Mouse (Mus musculus) mouse embryonic stem cell (cell line): ENCODE data around the gene Wwox.

Source experiments
- in situ Hi-C, 2 experiments: fragments of 300-500 bp; cut with MboI; formaldehyde crosslinking; loops; 1 replicate in 1 of 2; 3 replicates in 1 of 2; pipeline ENCODE4 v1.14.3; 2019 to 2020; ENCODE audit warnings: low sequenced_read_pairs in 2 of 2, low pct_unique_long_range_greater_than_20kb in 1 of 2, mixed read lengths in 1 of 2; ENCODE audit not compliant: unreplicated experiment in 1 of 2

Wwox gene

GRCm38 (mm10) chr8:114985996-114986395 is 546.5 kb downstream of the Wwox start:
- in situ Hi-C loops, result no loop called here

- in situ Hi-C loops, result no loop called here
Measured at GRCm38 (mm10) chr8:114986971-114987370, 547.5 kb downstream of the Wwox start.

DNA sequence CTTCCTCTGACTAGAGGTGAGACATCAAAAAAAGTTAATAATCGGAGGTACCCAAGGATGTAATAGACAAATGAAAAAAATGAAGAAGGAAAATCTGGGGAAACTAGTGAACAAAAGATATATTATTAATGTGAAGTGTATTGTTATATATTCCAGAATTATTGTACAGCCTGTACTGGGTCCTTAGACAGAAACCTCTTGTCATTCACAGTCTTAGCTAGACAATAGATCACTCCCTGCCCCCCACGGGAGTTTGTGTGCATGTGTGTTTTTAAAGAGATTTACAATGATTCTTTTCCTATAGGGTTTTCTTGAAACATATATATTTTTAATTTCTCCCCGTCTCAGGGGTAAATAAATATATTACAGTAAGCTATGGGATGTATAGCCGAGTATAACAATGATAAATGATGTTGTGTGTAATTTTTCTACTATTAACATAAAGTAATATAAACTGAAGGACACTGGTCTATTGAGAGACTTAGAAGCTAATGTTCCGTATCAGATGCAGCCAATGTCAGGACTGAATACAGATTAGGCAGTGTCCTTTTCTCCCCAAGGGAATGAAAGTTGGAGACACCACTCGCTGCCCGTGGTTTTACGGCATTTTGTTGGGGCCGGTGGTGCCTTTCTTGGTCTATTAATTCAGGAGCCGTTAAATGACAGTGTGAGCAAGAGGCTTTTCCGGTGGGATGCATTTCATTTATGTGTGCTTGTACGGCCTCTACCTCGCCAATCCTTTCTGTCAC is 551.6 kb downstream of the Wwox start:
- in situ Hi-C loops, result no loop called here

DNA sequence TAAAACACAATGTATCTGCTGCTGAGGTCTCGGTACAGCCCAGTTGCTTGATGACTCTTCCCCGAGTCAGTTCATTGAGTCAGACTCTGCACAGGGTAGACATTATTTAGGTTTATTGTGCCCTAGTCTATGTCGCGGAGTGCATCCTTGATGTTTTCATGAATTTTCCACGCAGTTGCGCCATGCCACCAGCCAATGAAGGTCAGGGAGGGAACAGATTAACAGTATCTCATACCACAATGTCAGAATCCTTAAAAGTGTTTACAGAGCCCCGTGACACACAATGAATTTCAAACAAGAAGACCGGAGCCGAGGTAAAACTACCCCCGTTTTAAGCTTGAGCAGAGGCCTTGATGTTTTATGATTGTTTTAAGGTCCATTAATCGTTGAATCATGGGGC is 561.3 kb downstream of the Wwox start:
- in situ Hi-C loops, result no loop called here

DNA sequence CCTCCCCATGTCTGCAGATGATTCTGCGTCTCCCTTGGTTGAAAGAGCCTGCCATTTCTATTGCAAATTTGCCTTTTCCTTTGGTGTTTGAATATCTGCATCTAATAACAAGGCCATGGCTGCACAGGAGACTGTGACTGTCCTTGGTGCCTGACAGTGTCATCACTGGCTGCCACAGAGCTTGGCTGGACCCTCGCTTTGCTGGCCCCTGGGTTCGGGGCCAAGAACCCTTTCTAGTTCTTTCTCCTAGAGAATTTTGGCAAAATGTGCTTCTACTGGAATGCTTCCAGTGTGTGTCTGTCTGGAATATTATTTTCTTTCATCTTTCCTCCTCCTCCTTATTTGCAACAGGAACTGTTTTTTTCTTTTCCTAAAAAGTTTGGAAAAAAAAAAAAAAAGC is 565.6 kb downstream of the Wwox start:
- in situ Hi-C loops, result no loop called here

DNA sequence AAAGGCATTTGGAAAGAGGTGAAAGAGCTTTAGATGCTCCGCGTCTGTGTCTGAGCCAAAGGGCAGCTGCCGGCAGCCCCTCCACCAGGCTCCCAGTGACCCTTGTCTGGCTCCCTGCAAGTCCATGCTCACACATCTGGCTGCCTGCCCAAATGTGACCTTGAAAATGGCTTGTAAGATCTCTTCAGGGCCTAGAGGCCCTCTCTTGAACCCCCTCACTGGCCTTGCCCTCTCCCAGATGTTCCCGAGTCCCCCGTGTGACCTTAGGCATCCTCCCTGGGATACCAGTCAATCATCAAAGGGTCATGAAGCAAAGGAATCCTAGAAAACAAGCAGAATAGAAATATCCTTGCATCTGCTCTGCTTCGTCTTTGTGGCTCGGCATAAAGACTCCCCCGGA is 567.1 kb downstream of the Wwox start:
- in situ Hi-C loops, result no loop called here

DNA sequence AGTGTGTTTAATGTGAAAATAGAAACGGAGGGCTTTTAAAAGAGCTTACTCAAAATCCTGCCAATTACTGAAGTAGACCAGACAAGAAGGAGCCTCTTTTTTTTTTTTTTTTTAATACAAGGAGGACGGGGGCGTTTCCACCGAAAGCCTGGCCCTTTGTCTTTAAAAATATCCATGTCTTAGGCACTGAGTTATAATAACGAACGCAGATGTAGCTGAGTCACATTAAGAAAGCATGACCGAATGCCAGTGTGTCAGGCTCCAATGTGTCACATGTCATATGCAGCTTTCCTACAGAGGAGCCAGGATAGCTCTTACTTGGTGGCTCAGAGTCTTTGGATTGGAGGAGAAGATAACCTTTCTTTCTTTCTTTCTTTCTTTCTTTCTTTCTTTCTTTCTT is 567.8 kb downstream of the Wwox start:
- in situ Hi-C loops, result no loop called here

DNA sequence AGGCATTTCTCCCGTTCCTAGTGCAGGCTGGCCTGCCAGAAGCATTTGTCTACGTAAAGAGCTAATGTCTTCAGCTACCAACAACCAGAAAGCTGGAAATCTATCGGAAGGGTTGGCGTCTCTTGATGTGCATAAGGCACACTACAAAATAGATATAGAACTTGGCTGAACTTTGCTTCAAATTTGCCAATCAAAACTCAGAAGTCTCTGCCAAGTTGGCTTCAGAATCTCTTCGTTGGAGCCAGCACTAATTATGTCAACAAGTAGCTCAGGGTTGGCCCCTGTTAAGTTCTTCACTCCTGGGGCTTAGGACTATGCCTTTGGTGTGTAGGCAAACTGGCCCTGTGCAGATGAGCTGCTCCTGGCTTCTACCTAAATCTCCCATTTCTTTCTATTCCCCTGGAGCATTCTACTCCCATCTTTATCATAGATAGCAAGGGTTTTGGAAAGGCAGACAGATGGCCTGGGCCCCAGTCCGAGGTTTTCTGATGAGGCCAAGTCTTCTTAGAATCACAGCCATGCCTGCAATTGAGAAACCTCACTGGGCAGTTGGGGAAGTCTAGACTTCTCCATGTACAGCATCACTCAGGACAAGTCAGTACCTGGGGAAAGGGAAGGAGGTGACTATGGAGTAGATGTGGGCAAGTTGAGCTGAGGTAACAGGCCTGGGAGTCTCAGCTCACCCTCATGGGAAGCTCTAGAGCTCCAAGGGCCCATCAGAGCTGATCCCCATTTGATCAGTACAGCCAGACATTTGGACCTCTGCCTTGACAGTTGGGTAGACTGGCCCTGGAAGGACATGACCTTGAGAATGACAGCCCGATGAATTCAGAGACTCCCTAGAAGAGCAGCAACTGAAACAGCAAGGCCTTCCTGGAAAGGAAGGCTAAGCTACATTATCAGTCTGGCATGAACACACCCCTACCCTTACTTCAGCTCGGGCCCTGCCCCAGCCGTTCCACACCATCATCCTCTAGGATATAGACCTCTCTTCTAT is 569.5 kb downstream of the Wwox start:
- in situ Hi-C loops, result no loop called here

- in situ Hi-C loops, result no loop called here
Measured at GRCm38 (mm10) chr8:115009897-115010768, 570.7 kb downstream of the Wwox start.

- in situ Hi-C loops, result no loop called here
Measured at GRCm38 (mm10) chr8:115010769-115011073, 571.3 kb downstream of the Wwox start.

DNA sequence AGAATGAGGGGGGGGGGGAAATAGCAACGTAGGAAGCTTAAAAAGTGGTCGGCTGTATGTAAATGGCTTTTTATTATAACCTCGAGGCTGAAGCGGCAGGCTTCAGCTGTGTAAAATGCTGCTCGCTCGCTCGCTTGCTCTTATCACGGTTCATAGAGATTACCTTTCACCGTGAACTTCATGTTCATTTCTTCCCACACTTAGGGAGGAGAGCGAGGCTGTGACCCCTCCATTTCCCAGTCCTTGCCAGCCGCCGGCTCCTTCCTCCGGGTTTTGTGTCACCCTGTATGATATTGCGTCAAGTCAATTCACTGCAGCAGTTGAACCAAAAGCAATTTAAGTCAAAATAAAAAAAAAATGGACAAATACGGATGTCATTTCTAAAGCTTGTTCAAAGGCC is 580.2 kb downstream of the Wwox start:
- in situ Hi-C loops, result no loop called here

DNA sequence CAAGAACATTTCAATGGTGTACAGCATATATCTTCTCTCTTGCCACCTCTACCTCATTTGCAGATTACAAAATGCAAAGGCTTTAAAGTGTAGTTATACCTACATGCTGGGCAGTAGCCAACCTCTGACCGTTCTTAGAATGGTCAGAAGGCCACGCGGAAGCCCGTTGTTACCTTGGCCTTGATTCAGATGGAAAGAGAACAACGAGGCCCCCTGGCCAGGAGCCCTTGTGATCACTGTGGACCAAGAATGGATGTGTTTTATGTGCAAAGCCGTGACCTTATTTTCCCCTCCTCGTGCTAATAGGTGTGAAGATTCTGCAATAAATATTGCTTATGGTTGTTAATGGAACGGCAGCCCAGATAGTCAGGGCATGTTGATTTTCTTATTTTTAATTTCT is 582.3 kb downstream of the Wwox start:
- in situ Hi-C loops, result no loop called here

- in situ Hi-C loops, result no loop called here
Measured at GRCm38 (mm10) chr8:115024062-115024461, 584.6 kb downstream of the Wwox start.

GRCm38 (mm10) chr8:115025390-115026098 is 586.1 kb downstream of the Wwox start:
- in situ Hi-C loops, result no loop called here

DNA sequence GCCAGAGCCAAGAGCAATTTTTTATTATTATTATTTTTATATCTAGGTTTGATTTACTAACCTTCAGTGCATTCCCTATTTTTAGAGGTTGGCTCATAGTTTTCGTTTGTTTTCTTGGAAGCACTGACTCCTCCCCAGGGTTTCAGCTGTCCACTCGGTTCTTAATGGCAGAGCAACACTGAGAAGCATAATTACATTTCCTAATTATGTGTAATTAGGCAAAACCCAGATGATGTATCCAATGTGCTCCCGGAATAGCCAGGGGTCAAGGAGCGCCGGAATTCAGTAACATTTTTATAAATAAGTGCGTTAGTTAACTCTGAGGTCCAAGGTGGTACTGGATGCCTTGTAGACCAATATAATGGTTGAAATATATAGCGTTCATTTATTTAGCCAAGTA is 586.7 kb downstream of the Wwox start:
- in situ Hi-C loops, result no loop called here

DNA sequence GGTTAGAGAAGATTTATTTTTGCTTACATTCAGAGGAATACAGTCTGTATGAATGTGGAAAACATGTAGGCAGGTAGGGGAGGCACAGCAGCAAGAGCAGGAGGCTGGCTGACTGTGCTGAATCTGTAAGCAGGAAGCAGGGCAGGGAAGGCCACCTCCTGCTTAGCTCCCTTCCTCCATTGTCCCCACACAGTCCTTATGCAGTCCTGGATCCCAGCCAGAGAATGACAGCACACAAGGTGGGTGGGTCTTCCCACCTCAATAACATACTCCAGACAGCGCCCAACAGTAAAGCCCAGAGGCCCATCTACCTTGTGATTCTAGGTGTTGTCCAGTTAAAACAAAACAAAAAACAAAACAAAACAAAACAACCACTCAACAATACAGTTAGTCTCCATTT is 593.7 kb downstream of the Wwox start:
- in situ Hi-C loops, result no loop called here

GRCm38 (mm10) chr8:115036016-115036415 is 596.6 kb downstream of the Wwox start:
- in situ Hi-C loops, result no loop called here

DNA sequence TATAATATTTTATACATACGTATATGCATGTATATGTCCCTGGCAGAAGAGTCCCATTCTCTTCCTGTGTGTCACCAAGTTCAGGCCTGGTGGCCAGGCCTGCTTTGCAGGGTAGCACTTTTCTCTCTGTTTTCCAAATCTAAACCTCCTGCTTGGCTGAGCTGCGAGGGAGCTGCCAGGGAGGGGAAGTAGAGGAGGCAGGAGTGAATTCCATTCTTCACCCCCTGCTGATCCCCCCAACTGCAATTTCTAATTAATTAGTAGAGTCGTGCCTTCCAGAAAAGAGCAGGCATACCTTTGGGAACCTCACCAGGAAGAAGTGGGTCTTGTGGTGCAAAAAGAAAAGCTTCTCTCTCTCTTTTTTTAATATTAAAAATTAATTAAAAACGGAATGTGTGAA is 599.0 kb downstream of the Wwox start:
- in situ Hi-C loops, result no loop called here
